Mouse (Mus musculus): ENCODE measurements around the gene Ppy.

The Ppy gene

GRCm38 (mm10) chr11:102101219-102101618, at the start of gene Ppy:
Gene Ppy, minus strand, starts transcription at chr11:102101319.
- no peak for DNase-seq

GRCm38 (mm10) chr11:102147213-102147989, 46.3 kb upstream of the Ppy start:
- DNase-seq, result no peak

GRCm38 (mm10) chr11:102146531-102146930, 45.4 kb upstream of the Ppy start:
- DNase-seq, result no peak

- no peak for DNase-seq
Measured at GRCm38 (mm10) chr11:102146005-102146404, 44.9 kb upstream of the Ppy start.

GRCm38 (mm10) chr11:102145471-102146001, 44.4 kb upstream of the Ppy start, which contains the start of gene Nags:
Gene Nags, plus strand, starts transcription at chr11:102145513.
- DNase-seq, result no peak

- DNase-seq, result no peak
Measured at GRCm38 (mm10) chr11:102144957-102145470, 43.9 kb upstream of the Ppy start.

GRCm38 (mm10) chr11:102142355-102142754, 41.2 kb upstream of the Ppy start:
- no peak for DNase-seq

- DNase-seq, result no peak
Measured at GRCm38 (mm10) chr11:102140508-102140907, 39.4 kb upstream of the Ppy start.

GRCm38 (mm10) chr11:102138447-102138740, 37.3 kb upstream of the Ppy start:
- peak; percentile 57 for DNase-seq

- no peak for DNase-seq
Measured at GRCm38 (mm10) chr11:102137625-102138446, 36.7 kb upstream of the Ppy start.

- DNase-seq, result no peak
Measured at GRCm38 (mm10) chr11:102134516-102134915, 33.4 kb upstream of the Ppy start.

- DNase-seq, result no peak
Measured at GRCm38 (mm10) chr11:102117386-102117785, 16.3 kb upstream of the Ppy start.

GRCm38 (mm10) chr11:102116241-102116640, 15.1 kb upstream of the Ppy start:
- no peak for DNase-seq

- DNase-seq, result no peak
Measured at GRCm38 (mm10) chr11:102111576-102111975, 10.5 kb upstream of the Ppy start.

GRCm38 (mm10) chr11:102107732-102108131, 6.6 kb upstream of the Ppy start, which contains the start of gene Pyy:
Gene Pyy, minus strand, starts transcription at chr11:102107832.
- no peak for DNase-seq

GRCm38 (mm10) chr11:102106911-102107310, 5.8 kb upstream of the Ppy start:
- no peak for DNase-seq

- DNase-seq, result no peak
Measured at GRCm38 (mm10) chr11:102102485-102103258, 1.6 kb upstream of the Ppy start.

GRCm38 (mm10) chr11:102096887-102097391, 4.2 kb downstream of the Ppy start:
- peak; percentile 73 for DNase-seq

GRCm38 (mm10) chr11:102096446-102096845, 4.7 kb downstream of the Ppy start:
- no peak for DNase-seq

- DNase-seq, result no peak
Measured at GRCm38 (mm10) chr11:102095676-102096075, 5.4 kb downstream of the Ppy start.

GRCm38 (mm10) chr11:102089088-102089808, 11.9 kb downstream of the Ppy start:
- DNase-seq, result peak; percentile 58

Measured in cerebellum, adult 11-12 months (tissue).